Mouse (Mus musculus) liver, embryonic 15.5 days (tissue): ENCODE measurements around the gene Cyp4v3. TPM values are rescaled to one million over a fixed set of nuclear protein-coding genes. Genes with fewer than 3 reads are reported as not detected.
A peak's percentile ranks its signal among the peaks of the same experiment; 100 is the strongest.

ENCODE experiments used
- ATAC-seq: fragments of 200-750 bp; cut with Nextera tagmentation; 2 replicates; pipeline ENCODE4 v1.8.0; 2017; ENCODE audit warnings: moderate number of reproducible peaks, mild to moderate bottlenecking, moderate library complexity; ENCODE audit not compliant: insufficient read depth
- H3K27ac ChIP-seq: fragments of 300-500 bp; sonication (generic); replicated peaks from 2 replicates; pipeline ENCODE4 v1.5.1; 2015; ENCODE audit warnings: mild to moderate bottlenecking, inconsistent platforms
- H3K27me3 ChIP-seq: fragments of 300-500 bp; sonication (generic); 2 replicates; pipeline ENCODE4 v1.6.1; 2015; ENCODE audit warnings: mild to moderate bottlenecking, inconsistent platforms
- H3K36me3 ChIP-seq: fragments of 300-500 bp; sonication (generic); replicated peaks from 2 replicates; pipeline ENCODE4 v1.6.1; 2015; ENCODE audit warnings: moderate library complexity, mild to moderate bottlenecking, inconsistent platforms
- H3K4me1 ChIP-seq: fragments of 300-500 bp; sonication (generic); replicated peaks from 2 replicates; pipeline ENCODE4 v1.6.1; 2015; ENCODE audit warnings: inconsistent platforms
- H3K4me2 ChIP-seq: fragments of 300-500 bp; sonication (generic); 2 replicates; pipeline ENCODE4 v1.6.1; 2015; ENCODE audit warnings: moderate library complexity, mild to moderate bottlenecking, inconsistent platforms
- H3K4me3 ChIP-seq: fragments of 300-500 bp; sonication (generic); replicated peaks from 2 replicates; pipeline ENCODE4 v1.5.1; 2015; ENCODE audit warnings: mild to moderate bottlenecking, inconsistent platforms
- H3K9ac ChIP-seq: fragments of 300-500 bp; sonication (generic); 2 replicates; pipeline ENCODE4 v1.6.1; 2015; ENCODE audit warnings: moderate library complexity, mild to moderate bottlenecking, inconsistent platforms
- H3K9me3 ChIP-seq: fragments of 300-500 bp; sonication (generic); replicated peaks from 2 replicates; pipeline ENCODE4 v1.6.1; 2016; ENCODE audit warnings: inconsistent platforms
- WGBS: fragments of 180-500 bp; shearing (Covaris S2); methylation state at CpG from one replicate; pipeline ENCODE4 v1.1.7; 2015; ENCODE audit warnings: mixed read lengths; ENCODE audit not compliant: insufficient replicate concordance; 5-methylcytosine and 5-hydroxymethylcytosine counted together
- polyA plus RNA-seq: library from polyadenylated mRNA; unstranded; fragments of >200 nt; fragmentation: Nextera tagmentation; extraction: Ambion mirVana; gene quantifications from 2 replicates; pipeline ENCODE4 v1.2.1, GENCODE M21; 2015

The Cyp4v3 gene
- polyA plus RNA-seq, 1 experiment from 2014 or later, result 5.1 TPM

- Histone ChIP-seq H3K9me3 (no peaks in the 10 kb centered on the region), H3K9ac (no peak overlapping the region)
- ATAC-seq, result no peak
These were observed 64.5 kb downstream of the Cyp4v3 start for GRCm38 (mm10) chr8:45268485-45268884.

GRCm38 (mm10) chr8:45267611-45268391 is 65.2 kb downstream of the Cyp4v3 start:
- H3K9me3 ChIP-seq, result no peaks in the 10 kb centered on the region
- H3K9ac ChIP-seq, result no peak overlapping the region
- 0 out of 2 replicates have a peak overlapping the region, but pooled peaks have one; percentile 8 for H3K27ac ChIP-seq
- H3K36me3 ChIP-seq, result no peaks in the 10 kb centered on the region
- H3K27me3 ChIP-seq, result no peaks in the 10 kb centered on the region
- peaks cover 3% of the 10 kb centered on the region for H3K4me1 ChIP-seq
- WGBS, result 68% methylated on average over 4 of the region's 4 CpGs
- no peak overlapping the region for H3K4me3 ChIP-seq
- H3K4me2 ChIP-seq, result no peak overlapping the region
- ATAC-seq, result no peak

More at GRCm38 (mm10) chr8:45268485-45268884, 64.5 kb downstream of the Cyp4v3 start:
- no peak overlapping the region for H3K4me3 ChIP-seq
- H3K27me3 ChIP-seq, result no peaks in the 10 kb centered on the region
- H3K27ac ChIP-seq, result no peak overlapping the region
- no peak overlapping the region for H3K4me2 ChIP-seq
- peaks cover 3% of the 10 kb centered on the region for H3K4me1 ChIP-seq
- H3K36me3 ChIP-seq, result no peaks in the 10 kb centered on the region; the same call in 1 of the 2 replicates

GRCm38 (mm10) chr8:45266993-45267392 is 66.0 kb downstream of the Cyp4v3 start:
- H3K9me3 ChIP-seq, result no peaks in the 10 kb centered on the region
- no peaks in the 10 kb centered on the region for H3K36me3 ChIP-seq
- H3K27me3 ChIP-seq, result no peaks in the 10 kb centered on the region
- no peak overlapping the region for H3K4me2 ChIP-seq
- whole genome bisulfite sequencing, result 64% methylated on average over 8 of the region's 8 CpGs
- ATAC-seq, result no peak
- H3K4me1 ChIP-seq, result peaks cover 3% of the 10 kb centered on the region
- no peak overlapping the region for H3K4me3 ChIP-seq
- H3K9ac ChIP-seq, result no peak overlapping the region
- H3K27ac ChIP-seq, result 0 out of 2 replicates have a peak overlapping the region, but pooled peaks have one; percentile 41

GRCm38 (mm10) chr8:45264918-45265317 is 68.1 kb downstream of the Cyp4v3 start:
- H3K4me3 ChIP-seq, result no peak overlapping the region
- H3K4me2 ChIP-seq, result no peak overlapping the region
- peak overlapping the region; percentile 62 for H3K27ac ChIP-seq
- no peaks in the 10 kb centered on the region for H3K36me3 ChIP-seq
- 40% methylated on average over 4 of the region's 4 CpGs for WGBS
- peak; percentile 81 for ATAC-seq
- H3K9me3 ChIP-seq, result no peaks in the 10 kb centered on the region
- no peaks in the 10 kb centered on the region for H3K27me3 ChIP-seq
- peaks cover 3% of the 10 kb centered on the region for H3K4me1 ChIP-seq
- H3K9ac ChIP-seq, result no peak overlapping the region

GRCm38 (mm10) chr8:45262851-45263250 is 70.2 kb downstream of the Cyp4v3 start:
- H3K4me1 ChIP-seq, result peaks cover 3% of the 10 kb centered on the region
- H3K4me3 ChIP-seq, result no peak overlapping the region
- 48% methylated on average over 3 of the region's 3 CpGs for WGBS
- H3K9ac ChIP-seq, result no peak overlapping the region
- no peak overlapping the region for H3K4me2 ChIP-seq
- ATAC-seq, result no peak
- H3K27me3 ChIP-seq, result no peaks in the 10 kb centered on the region
- H3K36me3 ChIP-seq, result no peaks in the 10 kb centered on the region
- H3K9me3 ChIP-seq, result no peaks in the 10 kb centered on the region
- H3K27ac ChIP-seq, result peak overlapping the region; percentile 76

- Histone ChIP-seq H3K4me3 (peak within 1 kb of the TSS; percentile 28), H3K27me3 (no peaks in the 10 kb centered on the region), H3K36me3 (no peaks in the 10 kb centered on the region), H3K9me3 (no peaks in the 10 kb centered on the region), H3K9ac (no peak within 1 kb of the TSS), H3K4me1 (peaks cover 1% of the 10 kb centered on the region; the same call in 1 of the 2 replicates), H3K4me2 (peak within 1 kb of the TSS; percentile 4; the same call in 1 of the 2 replicates), H3K27ac (peak within 1 kb of the TSS; percentile 76)
- WGBS, result 54% methylated on average over 10 of the region's 10 CpGs
- peak; percentile 66 for ATAC-seq
These were observed 71.1 kb downstream of the Cyp4v3 start, which contains the start of gene F11 for GRCm38 (mm10) chr8:45261920-45262319. Gene F11, minus strand, starts transcription at chr8:45262031.

GRCm38 (mm10) chr8:45258421-45258820 is 74.6 kb downstream of the Cyp4v3 start:
- H3K4me3 ChIP-seq, result no peak overlapping the region
- 64% methylated on average over 8 of the region's 8 CpGs for WGBS
- ATAC-seq, result no peak
- no peaks in the 10 kb centered on the region for H3K27me3 ChIP-seq
- H3K4me1 ChIP-seq, result no peaks in the 10 kb centered on the region
- H3K9ac ChIP-seq, result no peak overlapping the region
- H3K4me2 ChIP-seq, result no peak overlapping the region
- H3K36me3 ChIP-seq, result no peaks in the 10 kb centered on the region
- H3K27ac ChIP-seq, result no peak overlapping the region
- no peaks in the 10 kb centered on the region for H3K9me3 ChIP-seq

GRCm38 (mm10) chr8:45255040-45255439 is 78.0 kb downstream of the Cyp4v3 start:
- no peak overlapping the region for H3K4me3 ChIP-seq
- no peak overlapping the region for H3K27ac ChIP-seq
- H3K36me3 ChIP-seq, result no peaks in the 10 kb centered on the region
- no peaks in the 10 kb centered on the region for H3K27me3 ChIP-seq
- H3K4me1 ChIP-seq, result no peaks in the 10 kb centered on the region
- WGBS, result 74% methylated on average over 12 of the region's 12 CpGs
- ATAC-seq, result no peak
- no peak overlapping the region for H3K9ac ChIP-seq
- H3K4me2 ChIP-seq, result no peak overlapping the region
- H3K9me3 ChIP-seq, result no peaks in the 10 kb centered on the region

Other genes with a start within 250 kb of the Cyp4v3 start
- gene F11, start 71.2 kb downstream of the Cyp4v3 start, polyA plus RNA-seq, result 28.7 and 38.8 TPM in 2 replicates
- gene Klkb1, start 38.4 kb downstream of the Cyp4v3 start, polyA plus RNA-seq, result 8.7 and 11.5 TPM in 2 replicates
- gene Gm45753, start 24.8 kb downstream of the Cyp4v3 start, polyA plus RNA-seq, result 14.8 and 14.9 TPM in 2 replicates
- gene Fam149a, start 49.1 kb upstream of the Cyp4v3 start, polyA plus RNA-seq, result 1.9 TPM in 2 replicates
- 0.37 and 0.78 TPM in 2 replicates for gene Tlr3, start 77.9 kb upstream of the Cyp4v3 start, polyA plus RNA-seq
- gene Sorbs2, start 174.6 kb upstream of the Cyp4v3 start, polyA plus RNA-seq, result 9.5 and 11.7 TPM in 2 replicates